ENCODE assay signal across 20 mouse cellular contexts in genomic region chr7:49410188-49410587, GRCm38 (mm10).
DNase-seq lines count a peak whose midpoint lies in the region; ATAC-seq and TF ChIP-seq lines count a peak whose summit lies in the region.
"Had no signal": no experiment of that assay in that cellular context is flagged by ENCODE, and none has a peak within 500 bp of the region (broad histone marks: within the 10 kb centered on the region; RNA-seq: fewer than 3 reads in every experiment).

No protein-coding gene starts in this region.

- no peak for TF ChIP-seq CTCF in layer of hippocampus, adult 2 months (conservative IDR thresholded peaks at IDR 0.05)

- H3K27ac ChIP-seq in layer of hippocampus, adult 2 months, result peak overlapping the region; percentile 25; the same call in 1 of the 2 replicates
- H3K27ac ChIP-seq in hindbrain, embryonic 12.5 days, result no peak overlapping the region
- H3K27ac ChIP-seq: forebrain, embryonic 10.5 days; forebrain, embryonic 13.5 days; heart, adult 2 months; heart, embryonic 10.5 days; heart, embryonic 13.5 days; hindbrain, embryonic 13.5 days had no signal

- peaks cover 7% of the 10 kb centered on the region for H3K4me1 ChIP-seq in hindbrain, embryonic 12.5 days

- 0 out of 2 replicates have a peak, but pooled peaks cover 2% of the 10 kb centered on the region for H3K27me3 ChIP-seq in hindbrain, embryonic 12.5 days
- H3K27me3 ChIP-seq: forebrain, embryonic 13.5 days; heart, embryonic 13.5 days; hindbrain, embryonic 13.5 days had no signal

- WGBS in hindbrain, embryonic 12.5 days, result 89% methylated on average over 5 of the region's 5 CpGs

- H3K4me2 ChIP-seq in hindbrain, embryonic 12.5 days (replicated peaks), result no peak overlapping the region
- H3K4me2 ChIP-seq: forebrain, embryonic 13.5 days; heart, embryonic 13.5 days; hindbrain, embryonic 13.5 days had no signal

- peaks cover 15% of the 10 kb centered on the region for H3K36me3 ChIP-seq in hindbrain, embryonic 12.5 days
- H3K36me3 ChIP-seq: forebrain, embryonic 10.5 days had no signal

- intact Hi-C loops in left cerebral cortex, postnatal 4 days (cut with DNase I), result no loop called here

- H3K4me3 ChIP-seq in layer of hippocampus, adult 2 months, result no peak overlapping the region
- no peak overlapping the region for H3K4me3 ChIP-seq in hindbrain, embryonic 12.5 days
- H3K4me3 ChIP-seq: forebrain, embryonic 10.5 days; forebrain, embryonic 13.5 days; heart, adult 2 months; heart, embryonic 10.5 days; heart, embryonic 13.5 days; hindbrain, embryonic 13.5 days had no signal

- no peaks in the 10 kb centered on the region for H3K9me3 ChIP-seq in hindbrain, embryonic 12.5 days (replicated peaks)
- H3K9me3 ChIP-seq: forebrain, embryonic 13.5 days; heart, embryonic 10.5 days; heart, embryonic 13.5 days; hindbrain, embryonic 13.5 days had no signal

- DNase-seq in frontal cortex, postnatal 36 days (ENCODE audit: low spot score in 2 of 2), result no peak
- no peak for DNase-seq in layer of hippocampus, adult 2 months (ENCODE audit: low spot score in 2 of 2)
- DNase-seq in layer of hippocampus, adult 18-20 months (ENCODE audit: low spot score in 2 of 2), result no peak
- peak; percentile 61 for DNase-seq in left cerebral cortex, postnatal 4 days
- DNase-seq in left cerebral cortex, adult 9 months (ENCODE audit: low spot score in 2 of 2), result no peak
- DNase-seq in brain, adult 2 months (ENCODE audit: low read depth, low spot score), result peak; percentile 63
- DNase-seq: adrenal gland, adult 2 months; adrenal gland, postnatal 14 days; gastrocnemius, postnatal 25 days; heart, adult 2 months had no signal

- no peak overlapping the region for H3K9ac ChIP-seq in hindbrain, embryonic 12.5 days
- H3K9ac ChIP-seq: forebrain, embryonic 13.5 days; heart, embryonic 13.5 days; hindbrain, embryonic 13.5 days had no signal

- ATAC-seq in frontal cortex, adult (ENCODE audit: low TSS enrichment), result peak; percentile 25; the same call in 1 of the 2 replicates
- ATAC-seq in hindbrain, embryonic 12.5 days (ENCODE audit: low FRiP score), result no peak
- ATAC-seq: CD4-positive, CD25-positive, alpha-beta regulatory T cell, adult 4 months; forebrain, embryonic 13.5 days; forebrain, embryonic 16.5 days; hindbrain, embryonic 16.5 days had no signal

Comparison
In these comparisons a context has a peak if more than half of its experiments do, and no peak if none do; other contexts are left out.
1. DNase-seq: peak in left cerebral cortex, postnatal 4 days (single experiment) and brain, adult 2 months (single experiment); none in frontal cortex, postnatal 36 days (0 of 2), layer of hippocampus, adult 2 months (0 of 2), layer of hippocampus, adult 18-20 months (0 of 2) and left cerebral cortex, adult 9 months (0 of 2).